Mouse (Mus musculus) CH12.LX (cell line): ENCODE results near the gene Epgn. TPM values are rescaled to one million over a fixed set of nuclear protein-coding genes. Genes with fewer than 3 reads are reported as not detected.

Experiments
- DNase-seq: peaks from one replicate; pipeline ENCODE4 v3.0.0-alpha.2; 2013; ENCODE audit errors: extremely low read depth
- H3K27ac ChIP-seq: 2 replicates; pipeline ENCODE4 v1.5.1; 2012; ENCODE audit warnings: low read depth, mild to moderate bottlenecking, control low read depth, moderate library complexity; ENCODE audit not compliant: insufficient read depth
- H3K27me3 ChIP-seq: replicated peaks from 2 replicates; pipeline ENCODE3; 2012; ENCODE audit warnings: inconsistent platforms
- H3K36me3 ChIP-seq, 2 experiments: replicated peaks in 1 of 2; 2 replicates each; pipeline versions ENCODE3 to v1.6.1; 2012; ENCODE audit warnings: inconsistent platforms in 1 of 2, low read length in 1 of 2, mild to moderate bottlenecking in 1 of 2, mixed read lengths in 1 of 2, moderate library complexity in 1 of 2; ENCODE audit not compliant: control insufficient read depth in 1 of 2, insufficient read depth in 1 of 2
- H3K4me1 ChIP-seq, 2 experiments: 2 replicates each; pipeline ENCODE4 v1.6.1; 2012; ENCODE audit warnings: inconsistent platforms in 1 of 2, moderate library complexity in 1 of 2; ENCODE audit not compliant: insufficient read depth in 2 of 2, control insufficient read depth in 1 of 2
- H3K4me2 ChIP-seq: 2 replicates; pipeline ENCODE4 v1.6.1; 2012; ENCODE audit warnings: low read depth, mild to moderate bottlenecking, control low read depth; ENCODE audit not compliant: poor library complexity, insufficient read depth, severe bottlenecking
- H3K4me3 ChIP-seq, 3 experiments: fragments of 150-350 bp in 1 of 3; sonication (generic) in 1 of 3; replicated peaks in 1 of 3; 2 replicates each; pipeline versions ENCODE3 to v1.5.1; 2011 to 2012; ENCODE audit warnings: low read depth in 2 of 3, low read length in 2 of 3, mild to moderate bottlenecking in 2 of 3, moderate library complexity in 2 of 3, control low read depth in 1 of 3, improper control_type of control experiment in 1 of 3, inconsistent platforms in 1 of 3, mixed read lengths in 1 of 3; ENCODE audit not compliant: poor library complexity in 1 of 3
- H3K79me2 ChIP-seq: replicated peaks from 2 replicates; pipeline ENCODE4 v1.6.1; 2012; ENCODE audit warnings: mild to moderate bottlenecking, moderate library complexity; ENCODE audit not compliant: control insufficient read depth, poor library complexity, insufficient read depth, severe bottlenecking; ENCODE audit errors: extremely low read depth
- H3K9ac ChIP-seq: 2 replicates; pipeline ENCODE4 v1.6.1; 2012; ENCODE audit warnings: low read depth, mild to moderate bottlenecking, control low read depth, moderate library complexity; ENCODE audit not compliant: insufficient read depth
- H3K9me3 ChIP-seq: replicated peaks from 2 replicates; pipeline ENCODE3; 2012; ENCODE audit warnings: low read length, inconsistent platforms, mixed read lengths
- BHLHE40 ChIP-seq: IDR thresholded peaks from 2 replicates; pipeline ENCODE4 v1.6.1; 2011; ENCODE audit warnings: mild to moderate bottlenecking, low read depth, low read length, improper control_type of control experiment
- CHD2 ChIP-seq: IDR thresholded peaks from 2 replicates; pipeline ENCODE4 v1.6.1; 2011; ENCODE audit warnings: low read length, improper control_type of control experiment
- CTCF ChIP-seq, 2 experiments: IDR thresholded peaks in 1 of 2; conservative IDR thresholded peaks in 1 of 2; 2 replicates each; pipeline ENCODE4 v1.5.1; 2011 to 2012; ENCODE audit warnings: low read depth in 2 of 2, low read length in 2 of 2, improper control_type of control experiment in 1 of 2, inconsistent platforms in 1 of 2, mild to moderate bottlenecking in 1 of 2, moderate library complexity in 1 of 2
- ELF1 ChIP-seq: IDR thresholded peaks from 2 replicates; pipeline ENCODE4 v1.6.1; 2014; ENCODE audit warnings: low read depth, mild to moderate bottlenecking, inconsistent platforms, low read length, improper control_type of control experiment
- ETS1 ChIP-seq: conservative IDR thresholded peaks from 2 replicates; pipeline ENCODE4 v1.6.1; 2012; ENCODE audit warnings: low read depth, mild to moderate bottlenecking, inconsistent platforms, low read length, improper control_type of control experiment, moderate library complexity
- IRF4 ChIP-seq: IDR thresholded peaks from 2 replicates; pipeline ENCODE4 v1.6.1; 2014; ENCODE audit warnings: low read depth, mild to moderate bottlenecking, inconsistent platforms, low read length, improper control_type of control experiment
- JUN ChIP-seq: IDR thresholded peaks from 2 replicates; pipeline ENCODE4 v1.6.1; 2011; ENCODE audit warnings: low read depth, mild to moderate bottlenecking, low read length, improper control_type of control experiment, moderate library complexity; ENCODE audit not compliant: insufficient read depth
- MAFK ChIP-seq: IDR thresholded peaks from 2 replicates; pipeline ENCODE4 v1.6.1; 2011; ENCODE audit warnings: low read length, improper control_type of control experiment; ENCODE audit not compliant: insufficient replicate concordance
- MYC ChIP-seq: IDR thresholded peaks from 2 replicates; pipeline ENCODE4 v1.6.1; 2011; ENCODE audit warnings: low read depth, mild to moderate bottlenecking, improper control_type of control experiment, low read length
- PAX5 ChIP-seq: IDR thresholded peaks from 2 replicates; pipeline ENCODE4 v1.6.1; 2012; ENCODE audit warnings: low read length, inconsistent platforms, mixed read lengths
- POLR2A ChIP-seq: IDR thresholded peaks from 2 replicates; pipeline ENCODE4 v1.6.1; 2011; ENCODE audit warnings: low read depth, mild to moderate bottlenecking, improper control_type of control experiment, low read length
- POLR2AphosphoS2 ChIP-seq: IDR thresholded peaks from 2 replicates; pipeline ENCODE4 v1.6.1; 2011; ENCODE audit warnings: low read depth, low read length, improper control_type of control experiment
- RAD21 ChIP-seq: IDR thresholded peaks from 2 replicates; pipeline ENCODE4 v1.6.1; 2011; ENCODE audit warnings: low read depth, mild to moderate bottlenecking, low read length, improper control_type of control experiment, moderate library complexity
- RCOR1 ChIP-seq: conservative IDR thresholded peaks from 2 replicates; pipeline ENCODE4 v1.6.1; 2012; ENCODE audit warnings: low read depth, mild to moderate bottlenecking, inconsistent platforms, low read length, improper control_type of control experiment
- TCF12 ChIP-seq: IDR thresholded peaks from 2 replicates; pipeline ENCODE4 v1.6.1; 2014; ENCODE audit warnings: low read depth, mild to moderate bottlenecking, inconsistent platforms, low read length, improper control_type of control experiment
- UBTF ChIP-seq: IDR thresholded peaks from 2 replicates; pipeline ENCODE4 v1.6.1; 2012; ENCODE audit warnings: low read depth, mild to moderate bottlenecking, inconsistent platforms, low read length, improper control_type of control experiment, moderate library complexity
- USF2 ChIP-seq: conservative IDR thresholded peaks from 2 replicates; pipeline ENCODE4 v1.6.1; 2011; ENCODE audit warnings: low read depth, low read length, improper control_type of control experiment
- ZC3H11A ChIP-seq: IDR thresholded peaks from 2 replicates; pipeline ENCODE4 v1.6.1; 2012; ENCODE audit warnings: low read depth, mild to moderate bottlenecking, inconsistent platforms, low read length, improper control_type of control experiment
- ZKSCAN1 ChIP-seq: IDR thresholded peaks from 2 replicates; pipeline ENCODE4 v1.6.1; 2012; ENCODE audit warnings: low read depth, inconsistent platforms, low read length, improper control_type of control experiment, borderline replicate concordance
- ZMIZ1 ChIP-seq: IDR thresholded peaks from 2 replicates; pipeline ENCODE4 v1.6.1; 2012; ENCODE audit warnings: low read depth, mild to moderate bottlenecking, inconsistent platforms, low read length, improper control_type of control experiment
- dilution Hi-C: fragments of 300-500 bp; cut with MboI; formaldehyde crosslinking; loops from 2 replicates; pipeline ENCODE4 v1.14.3; 2020; ENCODE audit warnings: low sequenced_read_pairs; ENCODE audit not compliant: extremely low pct_unique_long_range_greater_than_20kb, extremely low pct_ligation_motif_present
- in situ Hi-C: fragments of 300-500 bp; cut with MboI; formaldehyde crosslinking; loops from 3 replicates; pipeline ENCODE4 v1.14.3; 2019; ENCODE audit warnings: low sequenced_read_pairs, low pct_ligation_motif_present, low pct_unique_long_range_greater_than_20kb, mixed read lengths
- polyA plus RNA-seq: library from polyadenylated mRNA; unstranded; fragments of >175 nt; gene quantifications from 2 replicates; pipeline ENCODE4 v1.2.1, GENCODE M21; 2012; ENCODE audit warnings: low read depth; ENCODE audit not compliant: insufficient read length
- total RNA-seq, 2 experiments: library from RNA; depleted of rRNA; stranded (reverse); fragments of 300-350 nt in 1 of 2; fragments of >200 nt in 1 of 2; gene quantifications; 2 replicates each; pipeline ENCODE4 v1.2.3; 2012 to 2014

Epgn gene
- total and polyA plus RNA-seq, 3 experiments, result not detected

DNA sequence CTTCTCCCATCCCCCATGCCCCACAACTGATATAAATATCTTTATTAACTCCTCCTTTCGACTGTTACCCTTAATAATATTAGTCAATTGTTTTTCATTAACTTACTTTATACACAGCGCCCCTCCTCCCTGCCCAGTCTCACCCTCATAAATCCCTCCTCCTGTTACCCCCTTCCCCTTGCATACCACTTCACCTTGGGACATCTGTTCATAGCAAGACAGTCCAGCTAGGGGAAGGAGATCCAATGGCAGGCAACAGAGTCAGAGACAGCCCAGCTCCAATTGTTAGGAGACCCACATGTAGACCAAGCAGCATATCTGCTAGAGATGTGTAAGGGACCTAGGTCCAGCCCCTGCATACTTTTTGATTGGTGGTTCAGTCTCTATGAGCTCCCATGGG, 11.7 kb downstream of the Epgn start:
- Histone ChIP-seq H3K9ac (no peak overlapping the region), H3K4me3 (no peak overlapping the region), H3K79me2 (no peaks in the 10 kb centered on the region), H3K27ac (no peak overlapping the region), H3K4me2 (no peak overlapping the region), H3K27me3 (no peaks in the 10 kb centered on the region), H3K36me3 (no peaks in the 10 kb centered on the region), H3K9me3 (no peaks in the 10 kb centered on the region), H3K4me1 (peaks cover 0 to 2% of the 10 kb centered on the region in 2 experiments; a peak in 1 of 4 replicates)
- dilution Hi-C loops, result no loop called here
- in situ Hi-C loops, result loop anchor here (25.0 kb wide), 1 partner anchor 273 kb away; no protein-coding TSS in a partner anchor
- DNase-seq, result no peak
- TF ChIP-seq ZMIZ1, result no peak
- TF ChIP-seq POLR2A, result no peak
- no peak for TF ChIP-seq CHD2

DNA sequence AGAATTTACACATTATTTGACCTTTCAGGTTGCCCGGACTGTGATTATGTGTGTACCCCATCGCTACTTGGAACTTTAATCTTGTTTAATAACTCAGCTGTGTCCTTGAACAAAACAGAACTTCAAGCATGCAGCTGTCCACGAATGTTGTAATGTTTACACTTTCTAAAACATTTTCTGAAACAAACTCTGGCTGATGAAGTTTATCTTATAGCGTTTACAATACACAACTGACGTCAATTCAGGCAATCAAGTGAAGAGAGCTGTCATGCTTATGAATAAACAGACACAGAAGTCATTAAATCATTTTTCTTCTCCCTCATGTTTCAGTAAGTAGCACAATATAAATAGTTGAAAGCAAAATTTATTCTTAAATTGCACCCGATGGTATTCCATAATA, 20.7 kb downstream of the Epgn start:
- no peak overlapping the region for H3K9ac ChIP-seq
- no peak for TF ChIP-seq TCF12
- TF ChIP-seq ZMIZ1, result no peak
- TF ChIP-seq CTCF (conservative IDR thresholded peaks at IDR 0.05 in 1 of 2, IDR thresholded peaks at IDR 0.05 in 1 of 2; ENCODE audit: low read depth in 2 of 2, low read length in 2 of 2), result no peak
- no peak for TF ChIP-seq ZKSCAN1
- no peak for TF ChIP-seq ELF1
- TF ChIP-seq ZC3H11A, result no peak
- no peak for TF ChIP-seq IRF4
- TF ChIP-seq CHD2, result no peak
- no peak for TF ChIP-seq USF2
- no peak for TF ChIP-seq BHLHE40
- no peak for TF ChIP-seq JUN
- no peak for TF ChIP-seq MAFK
- TF ChIP-seq RCOR1, result no peak
- TF ChIP-seq POLR2AphosphoS2, result no peak
- TF ChIP-seq RAD21, result no peak
- TF ChIP-seq UBTF, result no peak
- TF ChIP-seq ETS1, result no peak
- TF ChIP-seq PAX5, result no peak
- no peak for TF ChIP-seq MYC
- H3K27ac ChIP-seq, result no peak overlapping the region
- H3K4me1 ChIP-seq, result no peaks in the 10 kb centered on the region
- DNase-seq, result no peak
- H3K27me3 ChIP-seq, result no peaks in the 10 kb centered on the region
- H3K4me3 ChIP-seq, result no peak overlapping the region
- in situ Hi-C loops, result loop anchor here (25.0 kb wide), 1 partner anchor 264 kb away; no protein-coding TSS in a partner anchor
- no peaks in the 10 kb centered on the region for H3K36me3 ChIP-seq
- no peaks in the 10 kb centered on the region for H3K79me2 ChIP-seq
- H3K9me3 ChIP-seq, result no peaks in the 10 kb centered on the region
- no peak overlapping the region for H3K4me2 ChIP-seq
- dilution Hi-C loops, result no loop called here
